Mouse (Mus musculus): ENCODE measurements around the gene Dpagt1. TPM values are rescaled to one million over a fixed set of nuclear protein-coding genes. Genes with fewer than 3 reads are reported as not detected.

Dpagt1 gene
- polyA plus RNA-seq, 1 experiment, result 23.6 TPM

DNA sequence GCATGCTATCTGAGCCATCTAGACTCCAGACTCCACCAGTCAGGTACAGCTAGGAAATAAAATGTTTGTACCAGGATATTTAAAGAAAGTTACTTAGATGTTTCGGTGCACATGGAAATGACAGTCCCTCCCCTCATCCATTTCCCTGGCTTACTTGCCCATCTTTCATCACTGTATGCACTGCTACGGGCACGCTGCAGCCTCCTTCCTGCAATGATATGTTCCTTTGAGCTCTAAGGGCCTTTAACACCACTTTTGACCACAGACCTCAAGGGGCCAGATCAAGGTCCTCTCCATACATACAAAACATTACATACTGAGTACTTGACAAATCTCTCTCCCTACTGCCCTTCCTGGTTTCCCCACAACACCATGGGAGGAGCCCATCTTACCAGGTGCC is 11.1 kb downstream of the Dpagt1 start:
- Histone ChIP-seq H3K4me3 (replicated peaks; ENCODE audit: insufficient read depth, low read depth, low read length) (no peak overlapping the region), H3K27ac (ENCODE audit: insufficient read depth, low read length) (no peak overlapping the region), H3K4me1 (ENCODE audit: control insufficient read depth, insufficient read depth, low read length) (peaks cover 7% of the 10 kb centered on the region; the same call in 1 of the 2 replicates), H3K27me3 (ENCODE audit: control insufficient read depth, insufficient read depth, low read length) (no peaks in the 10 kb centered on the region)
- TF ChIP-seq POLR2A (IDR thresholded peaks at IDR 0.05; ENCODE audit: borderline replicate concordance, insufficient read depth, low read length) (no peak), CTCF (IDR thresholded peaks at IDR 0.05; ENCODE audit: borderline replicate concordance, insufficient read depth, low read depth, low read length) (no peak)
- WGBS, result 48% methylated on average over 3 of the region's 3 CpGs
- no peak for DNase-seq

DNA sequence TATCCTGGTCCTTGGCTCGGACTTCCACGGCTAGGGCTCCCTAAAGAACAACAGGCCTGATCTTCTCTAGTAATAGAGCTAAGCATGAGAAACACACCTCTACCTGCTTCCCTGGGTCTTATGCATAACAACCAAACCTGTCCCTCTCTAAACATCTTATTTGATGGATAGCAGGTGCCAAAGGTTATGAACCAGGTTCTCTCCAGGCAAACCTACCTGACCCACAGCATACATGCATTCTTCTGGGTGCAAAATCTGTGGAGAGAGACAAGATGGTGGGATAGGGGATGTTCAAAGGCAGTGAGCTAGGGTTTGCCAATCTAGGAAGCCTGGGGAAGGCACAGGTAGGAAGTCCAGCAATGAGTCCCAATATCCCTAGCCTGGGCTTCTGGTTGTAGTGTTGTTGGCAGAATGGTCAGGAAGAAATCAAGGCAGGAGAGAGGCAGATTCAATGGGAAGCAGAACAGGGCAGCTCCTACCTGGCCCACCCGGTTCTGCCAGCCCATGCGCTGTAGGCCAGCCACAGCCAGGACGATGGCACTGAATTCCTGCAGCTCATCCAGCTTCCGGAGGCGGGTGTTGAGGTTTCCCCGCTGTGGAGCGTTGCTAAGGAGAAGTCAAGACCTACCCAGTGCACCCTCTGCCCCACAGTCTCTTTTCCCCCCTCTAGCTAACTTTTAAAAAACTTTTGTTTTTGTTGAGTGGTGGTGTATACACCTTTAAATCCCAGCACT is 11.8 kb downstream of the Dpagt1 start:
- no peak for DNase-seq
- peaks cover 9% of the 10 kb centered on the region; the same call in 1 of the 2 replicates for H3K4me1 ChIP-seq (ENCODE audit: control insufficient read depth, insufficient read depth, low read length)
- H3K4me3 ChIP-seq (replicated peaks; ENCODE audit: insufficient read depth, low read depth, low read length), result no peak overlapping the region
- H3K27me3 ChIP-seq (ENCODE audit: control insufficient read depth, insufficient read depth, low read length), result no peaks in the 10 kb centered on the region
- 39% methylated on average over 9 of the region's 9 CpGs for WGBS
- no peak overlapping the region for H3K27ac ChIP-seq (ENCODE audit: insufficient read depth, low read length)
- TF ChIP-seq CTCF (IDR thresholded peaks at IDR 0.05; ENCODE audit: borderline replicate concordance, insufficient read depth, low read depth, low read length) (no peak), POLR2A (IDR thresholded peaks at IDR 0.05; ENCODE audit: borderline replicate concordance, insufficient read depth, low read length) (no peak)

DNA sequence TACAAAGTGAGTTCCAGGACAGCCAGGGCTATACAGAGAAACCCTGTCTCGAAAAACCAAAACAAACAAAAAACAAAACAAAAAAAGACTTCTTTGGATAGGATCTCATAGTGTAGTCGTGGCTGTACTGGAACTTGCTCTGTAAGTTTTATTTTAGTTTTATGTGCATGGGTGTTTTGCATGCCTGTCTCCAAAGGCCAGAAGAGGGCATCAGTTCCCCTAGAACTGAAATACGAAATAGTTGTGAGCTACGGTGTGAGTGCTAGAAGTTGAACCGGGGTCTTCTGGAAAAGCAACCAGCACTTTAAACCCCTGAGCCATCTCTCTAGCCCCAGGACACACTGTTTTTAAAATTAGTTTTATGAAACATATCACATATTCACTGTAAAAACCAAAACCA is 12.8 kb downstream of the Dpagt1 start:
- WGBS, result 76% methylated on average over 5 of the region's 5 CpGs
- Histone ChIP-seq H3K27me3 (ENCODE audit: control insufficient read depth, insufficient read depth, low read length) (no peaks in the 10 kb centered on the region), H3K4me3 (replicated peaks; ENCODE audit: insufficient read depth, low read depth, low read length) (no peak overlapping the region), H3K4me1 (ENCODE audit: control insufficient read depth, insufficient read depth, low read length) (peaks cover 9% of the 10 kb centered on the region; the same call in 1 of the 2 replicates), H3K27ac (ENCODE audit: insufficient read depth, low read length) (no peak overlapping the region)
- no peak for DNase-seq
- TF ChIP-seq POLR2A (IDR thresholded peaks at IDR 0.05; ENCODE audit: borderline replicate concordance, insufficient read depth, low read length), result no peak
- TF ChIP-seq CTCF (IDR thresholded peaks at IDR 0.05; ENCODE audit: borderline replicate concordance, insufficient read depth, low read depth, low read length), result no peak

DNA sequence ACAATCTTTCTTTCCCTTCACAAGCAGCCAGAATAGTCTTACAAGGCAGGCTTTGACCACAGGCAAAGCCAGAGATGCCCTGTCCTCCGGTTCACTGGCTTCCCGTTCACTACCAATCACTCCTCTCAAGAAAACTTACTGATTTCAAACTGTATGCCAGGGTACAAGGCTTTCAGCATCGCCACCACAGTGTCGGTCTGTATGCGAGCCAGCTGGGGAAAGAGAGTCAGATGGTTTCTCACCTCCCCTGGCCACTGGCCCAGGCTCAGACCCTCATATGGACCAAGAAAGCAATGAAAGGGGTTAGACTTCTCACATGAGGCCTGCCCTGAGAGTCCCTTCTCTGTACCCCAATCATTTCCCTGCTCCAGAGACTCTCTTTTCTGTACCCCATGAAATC is 15.7 kb downstream of the Dpagt1 start:
- no peak for TF ChIP-seq CTCF (IDR thresholded peaks at IDR 0.05; ENCODE audit: borderline replicate concordance, insufficient read depth, low read depth, low read length)
- TF ChIP-seq POLR2A (IDR thresholded peaks at IDR 0.05; ENCODE audit: borderline replicate concordance, insufficient read depth, low read length), result no peak
- no peak overlapping the region for H3K27ac ChIP-seq (ENCODE audit: insufficient read depth, low read length)
- WGBS, result 74% methylated on average over 5 of the region's 5 CpGs
- no peak for DNase-seq
- H3K27me3 ChIP-seq (ENCODE audit: control insufficient read depth, insufficient read depth, low read length), result no peaks in the 10 kb centered on the region
- no peak overlapping the region for H3K4me3 ChIP-seq (replicated peaks; ENCODE audit: insufficient read depth, low read depth, low read length)
- peaks cover 8% of the 10 kb centered on the region; the same call in 1 of the 2 replicates for H3K4me1 ChIP-seq (ENCODE audit: control insufficient read depth, insufficient read depth, low read length)

DNA sequence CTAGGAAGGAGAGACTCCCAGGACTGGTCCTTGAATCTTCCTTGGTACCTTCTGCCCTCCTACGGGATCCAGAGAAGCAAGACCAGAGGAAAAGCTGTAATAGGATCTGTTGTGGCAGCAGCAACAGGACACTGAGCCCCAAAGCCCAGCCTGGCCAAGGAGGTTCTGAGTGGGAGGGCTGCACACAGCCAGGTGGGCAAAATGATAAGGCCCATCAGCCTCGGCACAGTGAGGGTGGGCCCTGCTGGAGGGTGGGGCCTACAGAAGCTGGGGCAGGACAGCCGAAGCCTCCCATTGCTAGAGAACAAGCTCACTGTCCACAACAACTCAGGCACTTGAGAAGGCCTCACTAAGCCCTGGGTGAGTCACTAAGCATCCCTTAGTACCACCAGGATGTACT is 16.4 kb downstream of the Dpagt1 start:
- H3K4me1 ChIP-seq (ENCODE audit: control insufficient read depth, insufficient read depth, low read length), result peaks cover 2% of the 10 kb centered on the region; the same call in 1 of the 2 replicates
- DNase-seq, result no peak
- WGBS, result 73% methylated on average over 3 of the region's 3 CpGs
- no peak for TF ChIP-seq POLR2A (IDR thresholded peaks at IDR 0.05; ENCODE audit: borderline replicate concordance, insufficient read depth, low read length)
- no peak for TF ChIP-seq CTCF (IDR thresholded peaks at IDR 0.05; ENCODE audit: borderline replicate concordance, insufficient read depth, low read depth, low read length)
- no peaks in the 10 kb centered on the region for H3K27me3 ChIP-seq (ENCODE audit: control insufficient read depth, insufficient read depth, low read length)
- H3K4me3 ChIP-seq (replicated peaks; ENCODE audit: insufficient read depth, low read depth, low read length), result no peak overlapping the region
- no peak overlapping the region for H3K27ac ChIP-seq (ENCODE audit: insufficient read depth, low read length)

DNA sequence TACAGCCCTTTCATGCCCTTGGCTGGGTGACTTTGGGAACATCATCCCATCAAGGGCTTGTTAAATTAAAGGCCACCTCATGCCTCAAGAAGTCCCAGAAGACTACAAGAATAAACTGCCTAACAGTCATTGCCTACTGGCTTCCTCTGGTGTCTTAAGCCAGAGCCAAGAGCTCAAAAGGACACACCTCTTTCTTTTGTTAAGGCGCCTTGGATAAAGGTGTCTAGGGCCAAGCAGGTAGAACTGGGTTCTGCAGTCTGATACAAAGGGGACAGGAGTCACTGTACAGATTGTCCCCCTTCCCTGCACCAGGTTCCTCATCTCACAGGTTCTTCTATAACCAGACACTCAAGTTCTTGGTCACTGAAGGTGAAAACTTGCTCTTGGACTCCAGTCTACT is 16.8 kb downstream of the Dpagt1 start:
- no peak overlapping the region for H3K4me3 ChIP-seq (replicated peaks; ENCODE audit: insufficient read depth, low read depth, low read length)
- WGBS, result 92% methylated on average over 1 of the region's 1 CpGs
- no peak overlapping the region for H3K27ac ChIP-seq (ENCODE audit: insufficient read depth, low read length)
- H3K27me3 ChIP-seq (ENCODE audit: control insufficient read depth, insufficient read depth, low read length), result no peaks in the 10 kb centered on the region
- peaks cover 2% of the 10 kb centered on the region; the same call in 1 of the 2 replicates for H3K4me1 ChIP-seq (ENCODE audit: control insufficient read depth, insufficient read depth, low read length)
- TF ChIP-seq POLR2A (IDR thresholded peaks at IDR 0.05; ENCODE audit: borderline replicate concordance, insufficient read depth, low read length) (no peak), CTCF (IDR thresholded peaks at IDR 0.05; ENCODE audit: borderline replicate concordance, insufficient read depth, low read depth, low read length) (no peak)
- no peak for DNase-seq

DNA sequence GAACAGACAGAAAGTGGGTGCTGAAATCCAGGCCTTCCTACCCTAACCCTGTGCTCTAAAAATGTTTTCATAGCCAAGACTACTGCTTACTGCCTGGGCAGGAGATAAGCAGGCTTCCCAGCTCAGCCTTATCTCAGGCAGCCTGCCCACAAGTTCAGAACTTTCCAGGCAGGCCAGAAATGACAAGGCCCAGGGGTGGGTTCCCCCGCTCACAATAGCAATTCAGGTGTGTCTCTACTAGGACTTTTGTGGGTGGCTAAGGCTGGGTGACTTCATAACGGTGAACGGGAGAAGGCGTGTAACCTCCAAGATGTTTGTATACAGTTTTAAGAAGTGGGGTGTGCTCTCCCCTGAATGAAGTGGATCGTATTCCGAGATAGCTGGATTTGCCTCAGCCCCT is 17.5 kb downstream of the Dpagt1 start:
- peaks cover 2% of the 10 kb centered on the region; the same call in 1 of the 2 replicates for H3K4me1 ChIP-seq (ENCODE audit: control insufficient read depth, insufficient read depth, low read length)
- TF ChIP-seq POLR2A (IDR thresholded peaks at IDR 0.05; ENCODE audit: borderline replicate concordance, insufficient read depth, low read length) (no peak), CTCF (IDR thresholded peaks at IDR 0.05; ENCODE audit: borderline replicate concordance, insufficient read depth, low read depth, low read length) (no peak)
- 6% methylated on average over 6 of the region's 6 CpGs for WGBS
- DNase-seq, result peak in 1 of 2 experiments; percentile 30
- peak overlapping the region; percentile 58 for H3K4me3 ChIP-seq (replicated peaks; ENCODE audit: insufficient read depth, low read depth, low read length)
- H3K27me3 ChIP-seq (ENCODE audit: control insufficient read depth, insufficient read depth, low read length), result no peaks in the 10 kb centered on the region
- H3K27ac ChIP-seq (ENCODE audit: insufficient read depth, low read length), result peak overlapping the region; percentile 42
